Mouse (Mus musculus): ENCODE results near the gene Asphd1.
A peak's percentile ranks its signal among the peaks of the same experiment; 100 is the strongest.

The Asphd1 gene

GRCm38 (mm10) chr7:126949403-126949792, at the start of gene Asphd1:
Gene Asphd1 (minus strand): TSS chr7:126949582.
- TF ChIP-seq GATA4 (IDR thresholded peaks at IDR 0.05; ENCODE audit: insufficient replicate concordance, low read length): no peak

- no peak for TF ChIP-seq GATA4 (IDR thresholded peaks at IDR 0.05; ENCODE audit: insufficient replicate concordance, low read length)
Observed at GRCm38 (mm10) chr7:126996449-126996848, 47.1 kb upstream of the Asphd1 start.

- no peak for TF ChIP-seq GATA4 (IDR thresholded peaks at IDR 0.05; ENCODE audit: insufficient replicate concordance, low read length)
Observed at GRCm38 (mm10) chr7:126988816-126989215, 39.4 kb upstream of the Asphd1 start.

- no peak for TF ChIP-seq GATA4 (IDR thresholded peaks at IDR 0.05; ENCODE audit: insufficient replicate concordance, low read length)
Observed at GRCm38 (mm10) chr7:126986319-126986718, 36.9 kb upstream of the Asphd1 start.

- TF ChIP-seq GATA4 (IDR thresholded peaks at IDR 0.05; ENCODE audit: insufficient replicate concordance, low read length): no peak
Observed at GRCm38 (mm10) chr7:126984667-126985444, 35.5 kb upstream of the Asphd1 start.

GRCm38 (mm10) chr7:126983113-126983512, 33.7 kb upstream of the Asphd1 start:
- TF ChIP-seq GATA4 (IDR thresholded peaks at IDR 0.05; ENCODE audit: insufficient replicate concordance, low read length): no peak

- peak; percentile 79; the same call in 1 of the 2 replicates for TF ChIP-seq GATA4 (IDR thresholded peaks at IDR 0.05; ENCODE audit: insufficient replicate concordance, low read length)
Observed at GRCm38 (mm10) chr7:126982054-126982453, 32.7 kb upstream of the Asphd1 start.

GRCm38 (mm10) chr7:126981601-126982000, 32.2 kb upstream of the Asphd1 start:
- no peak for TF ChIP-seq GATA4 (IDR thresholded peaks at IDR 0.05; ENCODE audit: insufficient replicate concordance, low read length)

GRCm38 (mm10) chr7:126978841-126979240, 29.5 kb upstream of the Asphd1 start:
- no peak for TF ChIP-seq GATA4 (IDR thresholded peaks at IDR 0.05; ENCODE audit: insufficient replicate concordance, low read length)

GRCm38 (mm10) chr7:126976878-126977459, 27.6 kb upstream of the Asphd1 start:
- no peak for TF ChIP-seq GATA4 (IDR thresholded peaks at IDR 0.05; ENCODE audit: insufficient replicate concordance, low read length)

- peak; percentile 88; the same call in 1 of the 2 replicates for TF ChIP-seq GATA4 (IDR thresholded peaks at IDR 0.05; ENCODE audit: insufficient replicate concordance, low read length)
Observed at GRCm38 (mm10) chr7:126975950-126976866, 26.8 kb upstream of the Asphd1 start, which contains the start of gene Cdiptos. Gene Cdiptos (minus strand): TSS chr7:126976098.

GRCm38 (mm10) chr7:126975893-126975949, 26.3 kb upstream of the Asphd1 start, which contains the start of gene Cdipt:
Gene Cdipt (plus strand): TSS chr7:126975914.
- no peak for TF ChIP-seq GATA4 (IDR thresholded peaks at IDR 0.05; ENCODE audit: insufficient replicate concordance, low read length)

- TF ChIP-seq GATA4 (IDR thresholded peaks at IDR 0.05; ENCODE audit: insufficient replicate concordance, low read length): no peak
Observed at GRCm38 (mm10) chr7:126975493-126975892, 26.1 kb upstream of the Asphd1 start.

- no peak for TF ChIP-seq GATA4 (IDR thresholded peaks at IDR 0.05; ENCODE audit: insufficient replicate concordance, low read length)
Observed at GRCm38 (mm10) chr7:126967361-126967760, 18.0 kb upstream of the Asphd1 start.

- no peak for TF ChIP-seq GATA4 (IDR thresholded peaks at IDR 0.05; ENCODE audit: insufficient replicate concordance, low read length)
Observed at GRCm38 (mm10) chr7:126965568-126965967, 16.2 kb upstream of the Asphd1 start.
